1 mouse cellular context compared by ENCODE assay signal in the genomic region with DNA sequence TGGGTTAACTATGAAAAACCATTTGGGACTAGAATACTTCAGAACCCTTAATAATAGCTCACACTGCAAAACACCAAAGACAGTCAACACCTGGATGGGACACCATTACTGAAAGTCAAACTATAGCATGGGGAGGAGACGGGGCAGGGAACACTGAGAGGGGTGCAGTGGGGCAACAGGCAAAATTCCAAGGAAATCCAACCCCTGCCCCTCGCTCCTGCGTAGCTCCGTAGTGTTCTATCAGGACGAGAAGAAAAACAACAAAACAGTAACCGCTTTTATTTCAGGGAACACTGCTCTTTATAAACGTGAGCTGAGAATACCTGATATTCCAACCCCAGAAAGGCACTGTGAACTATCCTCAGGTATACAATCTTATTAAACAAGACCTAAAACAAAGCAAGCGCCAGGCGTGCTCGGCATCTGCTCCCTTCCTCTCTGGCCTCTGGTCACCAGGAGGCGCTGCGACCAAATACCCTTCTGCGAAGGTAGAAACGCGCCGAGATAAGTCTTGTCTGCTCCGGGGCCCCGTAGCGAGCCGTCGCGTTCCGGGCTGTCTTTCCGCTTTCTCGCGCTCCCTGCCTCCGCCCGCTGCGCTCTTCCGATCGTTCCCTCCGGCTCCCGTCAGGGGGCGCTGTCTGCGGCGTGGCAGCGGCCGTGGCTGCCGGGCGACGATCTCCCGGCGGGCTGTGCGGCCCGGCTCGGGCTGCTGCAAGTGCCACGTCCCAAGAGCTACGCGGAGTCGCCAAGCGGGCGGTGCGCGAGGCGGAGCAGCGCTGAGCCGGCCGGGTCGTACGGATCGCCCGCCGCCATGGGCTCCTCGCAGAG.
TF ChIP-seq lines count a peak whose summit lies in the region.

A gene (plus strand): TSS at position 690 of the 828 bp plus-strand sequence.

TF ChIP-seq in CH12.LX, 34 proteins besides CTCF, POLR2A, EP300 and RAD21 (continued from another document):
- TF ChIP-seq POLR2AphosphoS2 (IDR thresholded peaks at IDR 0.05; ENCODE audit: low read depth, low read length) (no peak), CHD2 (IDR thresholded peaks at IDR 0.05; ENCODE audit: low read length) (0 out of 2 replicates have a peak, but pooled peaks have one; percentile 38), JUND (conservative IDR thresholded peaks at IDR 0.05; ENCODE audit: low read depth, low read length) (no peak), RCOR1 (conservative IDR thresholded peaks at IDR 0.05; ENCODE audit: low read depth, low read length) (no peak), KAT2A (IDR thresholded peaks at IDR 0.05; ENCODE audit: insufficient replicate concordance, low read length) (peak; percentile 82), UBTF (IDR thresholded peaks at IDR 0.05; ENCODE audit: low read depth, low read length) (peak; percentile 90), USF1 (IDR thresholded peaks at IDR 0.05; ENCODE audit: low read depth, low read length) (no peak), HCFC1 (IDR thresholded peaks at IDR 0.05; ENCODE audit: low read depth, low read length) (peak; percentile 92), TCF12 (IDR thresholded peaks at IDR 0.05; ENCODE audit: low read depth, low read length) (peak; percentile 92), NRF1 (IDR thresholded peaks at IDR 0.05; ENCODE audit: low read depth, low read length) (peak; percentile 59), TBP (conservative IDR thresholded peaks at IDR 0.05; ENCODE audit: low read depth, low read length) (peak; percentile 65; the same call in 1 of the 2 replicates), SIN3A (IDR thresholded peaks at IDR 0.05; ENCODE audit: low read length) (peak; percentile 89), MAX (IDR thresholded peaks at IDR 0.05; ENCODE audit: low read length) (peak; percentile 80; the same call in 1 of the 2 replicates), ELF1 (IDR thresholded peaks at IDR 0.05; ENCODE audit: low read depth, low read length) (peak; percentile 98), USF2 (conservative IDR thresholded peaks at IDR 0.05; ENCODE audit: low read depth, low read length) (no peak), ZKSCAN1 (IDR thresholded peaks at IDR 0.05; ENCODE audit: borderline replicate concordance, low read depth, low read length) (no peak), MAZ (IDR thresholded peaks at IDR 0.05; ENCODE audit: low read depth, low read length) (peak; percentile 69; the same call in 1 of the 2 replicates), NELFE (IDR thresholded peaks at IDR 0.05; ENCODE audit: low read depth, low read length) (peak; percentile 95), MEF2A (IDR thresholded peaks at IDR 0.05; ENCODE audit: borderline replicate concordance, low read depth, low read length) (peak; percentile 86), MXI1 (IDR thresholded peaks at IDR 0.05; ENCODE audit: low read depth, low read length) (peak; percentile 92)
